ENCODE assay signal across 19 mouse cellular contexts in genomic region chr2:48770634-48771033, GRCm38 (mm10).
"Had no signal": no experiment of that assay in that cellular context is flagged by ENCODE, and none has a peak within 500 bp of the region (broad histone marks: within the 10 kb centered on the region; RNA-seq: fewer than 3 reads in every experiment).

No protein-coding gene starts in this region.

- H3K9ac ChIP-seq: limb, embryonic 12.5 days; limb, embryonic 15.5 days; liver, embryonic 14.5 days; liver, postnatal 0 days; lung, embryonic 14.5 days; neural tube, embryonic 13.5 days; stomach, embryonic 15.5 days had no signal

- H3K36me3 ChIP-seq: limb, embryonic 12.5 days; limb, embryonic 15.5 days; neural tube, embryonic 13.5 days; stomach, embryonic 15.5 days had no signal

- H3K27ac ChIP-seq: kidney, postnatal 0 days; limb, embryonic 12.5 days; limb, embryonic 15.5 days; liver, embryonic 14.5 days; macrophage; neural tube, embryonic 13.5 days; stomach, embryonic 15.5 days had no signal

- H3K9me3 ChIP-seq: limb, embryonic 12.5 days; limb, embryonic 15.5 days; neural tube, embryonic 13.5 days; stomach, embryonic 15.5 days had no signal

- H3K4me3 ChIP-seq: limb, embryonic 12.5 days; limb, embryonic 15.5 days; myocyte; neural tube, embryonic 13.5 days; stomach, embryonic 15.5 days had no signal

- H3K4me1 ChIP-seq: limb, embryonic 12.5 days; limb, embryonic 15.5 days; neural tube, embryonic 13.5 days; stomach, embryonic 15.5 days had no signal

- H3K4me2 ChIP-seq: limb, embryonic 12.5 days; limb, embryonic 15.5 days; liver, embryonic 11.5 days; lung, embryonic 14.5 days; neural tube, embryonic 13.5 days; stomach, embryonic 15.5 days had no signal

- H3K27me3 ChIP-seq: limb, embryonic 12.5 days; limb, embryonic 15.5 days; neural tube, embryonic 13.5 days; stomach, embryonic 15.5 days had no signal

- ATAC-seq: liver, postnatal 0 days; lung, postnatal 0 days had no signal

- DNase-seq: kidney, adult 2 months; kidney, postnatal 25 days; left cerebral cortex, postnatal 4 days; liver, postnatal 0 days; lung, embryonic 14.5 days; retina, postnatal 1 day; right cerebral cortex, postnatal 25 days; spleen, adult 18-20 months; thymus, postnatal 25 days had no signal
